Mouse (Mus musculus) cerebellum, postnatal 4 days (tissue): ENCODE measurements around the gene Greb1.

Source experiments
- DNase-seq, 2 experiments: peaks; one replicate each; pipeline ENCODE4 v3.0.0; 2022; ENCODE audit warnings: low spot score in 2 of 2, mixed read lengths in 1 of 2

Gene Greb1

DNA sequence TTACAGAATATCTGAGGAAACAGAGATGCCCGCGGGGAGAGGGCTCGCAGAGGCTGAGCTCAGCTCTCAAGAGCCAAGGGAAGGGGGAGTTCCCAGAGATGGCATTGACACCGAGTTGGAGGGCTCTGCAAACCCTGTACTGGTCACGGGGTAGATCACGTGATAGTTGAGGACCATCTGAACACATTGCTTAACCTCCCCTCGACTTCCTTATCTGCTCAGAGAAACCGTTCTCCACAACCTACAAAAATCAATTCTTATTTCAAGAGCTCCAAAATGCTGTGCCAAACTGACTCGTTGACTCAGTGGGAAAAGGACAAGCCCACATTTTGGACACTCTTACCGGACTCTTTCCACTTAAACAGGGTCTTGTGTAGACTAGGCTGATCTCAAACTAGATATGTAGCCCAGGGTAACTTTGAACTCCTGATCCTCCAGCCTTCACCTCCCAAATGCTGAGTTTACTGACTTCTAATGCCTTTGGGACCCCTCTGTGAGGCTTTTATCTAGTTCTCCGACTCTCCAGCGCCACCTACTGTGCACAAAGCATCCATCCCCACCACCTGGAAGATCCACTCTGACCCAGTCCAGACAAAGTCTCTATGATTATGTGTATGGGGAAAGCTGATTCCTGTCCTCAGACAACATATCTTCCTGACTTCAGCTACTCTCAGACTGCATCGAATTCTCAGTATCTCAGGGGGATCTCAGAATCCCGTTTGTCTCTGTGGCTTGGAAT is 166.4 kb downstream of the Greb1 start:
- DNase-seq = peak in 1 of 2 experiments; percentile 71

GRCm38 (mm10) chr12:16633235-16633634 is 167.5 kb downstream of the Greb1 start:
- no peak for DNase-seq

DNA sequence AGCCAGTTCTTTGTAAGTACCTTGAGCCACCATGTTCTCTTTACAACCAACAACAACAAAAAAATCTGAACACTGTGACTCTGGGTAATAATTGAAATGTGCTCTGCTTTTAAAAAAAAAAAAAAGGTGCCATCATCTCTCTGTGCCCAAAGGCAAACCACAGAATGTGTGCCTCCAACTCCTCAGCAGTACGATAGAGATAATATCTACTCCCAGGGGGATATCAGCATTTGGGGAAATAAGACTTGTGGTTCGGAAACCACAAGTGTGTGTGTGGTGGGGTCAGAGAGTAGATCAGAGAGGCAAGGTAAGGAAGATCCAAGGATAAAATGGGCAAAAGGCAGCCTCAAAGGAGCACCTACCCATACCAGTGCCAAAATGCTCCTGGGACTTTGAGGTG is 169.3 kb downstream of the Greb1 start:
- DNase-seq = no peak

GRCm38 (mm10) chr12:16630866-16631185 is 169.9 kb downstream of the Greb1 start:
- no peak for DNase-seq

GRCm38 (mm10) chr12:16630152-16630865 is 170.4 kb downstream of the Greb1 start:
- no peak for DNase-seq
